Mouse (Mus musculus): ENCODE data around the gene Bcap29.
"Not testable (repeated sequence)": the region's sequence is repeated elsewhere in the genome, so short reads cannot be mapped to it uniquely, and the experiment has no call there.

- not testable (repeated sequence) for TF ChIP-seq GATA1, TAL1 (IDR thresholded peaks at IDR 0.05; ENCODE audit: low read length)
Measured at GRCm38 (mm10) chr12:31567535-31567934, 66.9 kb downstream of the Bcap29 start.

All from erythroblast, embryonic 14.5 days (primary cell).